Mouse (Mus musculus): Measurements from ENCODE around the gene Acvr1. TPM values are rescaled to one million over a fixed set of nuclear protein-coding genes. Genes with fewer than 3 reads are reported as not detected.

The Acvr1 gene
- total RNA-seq, 2 experiments from 2014 or later = 37.6 to 43.2 TPM

GRCm38 (mm10) chr2:58562137-58562536 is 4.8 kb downstream of the Acvr1 start:
- no peak for DNase-seq (ENCODE audit: low spot score in 2 of 2)

GRCm38 (mm10) chr2:58557045-58557845 is 9.7 kb downstream of the Acvr1 start:
- DNase-seq (ENCODE audit: low spot score in 2 of 2) = no peak

GRCm38 (mm10) chr2:58552296-58552695 is 14.7 kb downstream of the Acvr1 start:
- no peak for DNase-seq (ENCODE audit: low spot score in 2 of 2)

- DNase-seq (ENCODE audit: low spot score in 2 of 2) = no peak
Observed at GRCm38 (mm10) chr2:58551866-58552265, 15.1 kb downstream of the Acvr1 start.

- DNase-seq (ENCODE audit: low spot score in 2 of 2) = no peak
Observed at GRCm38 (mm10) chr2:58550488-58550887, 16.5 kb downstream of the Acvr1 start.

- no peak for DNase-seq (ENCODE audit: low spot score in 2 of 2)
Observed at GRCm38 (mm10) chr2:58549960-58550359, 17.0 kb downstream of the Acvr1 start.

GRCm38 (mm10) chr2:58548943-58549342 is 18.0 kb downstream of the Acvr1 start:
- DNase-seq (ENCODE audit: low spot score in 2 of 2) = no peak

GRCm38 (mm10) chr2:58546264-58546663 is 20.7 kb downstream of the Acvr1 start:
- no peak for DNase-seq (ENCODE audit: low spot score in 2 of 2)

GRCm38 (mm10) chr2:58544368-58544767 is 22.6 kb downstream of the Acvr1 start:
- DNase-seq (ENCODE audit: low spot score in 2 of 2) = no peak

- DNase-seq (ENCODE audit: low spot score in 2 of 2) = no peak
Observed at GRCm38 (mm10) chr2:58543252-58543651, 23.7 kb downstream of the Acvr1 start.

- no peak for DNase-seq (ENCODE audit: low spot score in 2 of 2)
Observed at GRCm38 (mm10) chr2:58538196-58538595, 28.8 kb downstream of the Acvr1 start.

- no peak for DNase-seq (ENCODE audit: low spot score in 2 of 2)
Observed at GRCm38 (mm10) chr2:58536796-58537195, 30.2 kb downstream of the Acvr1 start.

GRCm38 (mm10) chr2:58535233-58535632 is 31.7 kb downstream of the Acvr1 start:
- no peak for DNase-seq (ENCODE audit: low spot score in 2 of 2)

GRCm38 (mm10) chr2:58534379-58534778 is 32.6 kb downstream of the Acvr1 start:
- no peak for DNase-seq (ENCODE audit: low spot score in 2 of 2)

- peak in 1 of 2 experiments; percentile 22 for DNase-seq (ENCODE audit: low spot score in 2 of 2)
Observed at GRCm38 (mm10) chr2:58533521-58534001, 33.4 kb downstream of the Acvr1 start.

GRCm38 (mm10) chr2:58532260-58532850 is 34.6 kb downstream of the Acvr1 start:
- peak; percentile 64 to 84 for DNase-seq (ENCODE audit: low spot score in 2 of 2)

- no peak for DNase-seq (ENCODE audit: low spot score in 2 of 2)
Observed at GRCm38 (mm10) chr2:58530521-58530920, 36.4 kb downstream of the Acvr1 start.

- no peak for DNase-seq (ENCODE audit: low spot score in 2 of 2)
Observed at GRCm38 (mm10) chr2:58529860-58530440, 37.0 kb downstream of the Acvr1 start.

- no peak for DNase-seq (ENCODE audit: low spot score in 2 of 2)
Observed at GRCm38 (mm10) chr2:58529384-58529783, 37.6 kb downstream of the Acvr1 start.

- DNase-seq (ENCODE audit: low spot score in 2 of 2) = no peak
Observed at GRCm38 (mm10) chr2:58527786-58528185, 39.2 kb downstream of the Acvr1 start.

- DNase-seq (ENCODE audit: low spot score in 2 of 2) = no peak
Observed at GRCm38 (mm10) chr2:58524356-58524755, 42.6 kb downstream of the Acvr1 start.

GRCm38 (mm10) chr2:58523894-58524293 is 43.1 kb downstream of the Acvr1 start:
- no peak for DNase-seq (ENCODE audit: low spot score in 2 of 2)
